Mouse (Mus musculus) spleen, adult 2 months (tissue): ENCODE results near the gene Serpina3g.

Experiments
- CTCF ChIP-seq: fragments of 200-500 bp; IDR thresholded peaks from 2 replicates; pipeline ENCODE4 v1.5.1; 2011; ENCODE audit warnings: mild to moderate bottlenecking, inconsistent platforms; ENCODE audit not compliant: insufficient read depth, insufficient read length, insufficient replicate concordance; ENCODE audit errors: extremely low read depth
- POLR2A ChIP-seq: fragments of 200-500 bp; IDR thresholded peaks from 2 replicates; pipeline ENCODE4 v1.6.1; 2011; ENCODE audit warnings: low read depth, low read length, inconsistent platforms

- TF ChIP-seq CTCF, result no peak
- no peak for TF ChIP-seq POLR2A
Observed at GRCm38 (mm10) chr12:104209802-104210201, 26.2 kb upstream of the Serpina3g start.
